Mouse (Mus musculus): Measurements from ENCODE around the gene Trim56. TPM values are rescaled to one million over a fixed set of nuclear protein-coding genes. Genes with fewer than 3 reads are reported as not detected.

Trim56 gene
- polyA plus RNA-seq, 1 experiment from 2014 or later, result 9.7 TPM

GRCm38 (mm10) chr5:137087410-137087809 lies 28.6 kb downstream of the Trim56 start:
- H3K4me1 ChIP-seq, result no peaks in the 10 kb centered on the region
- no peak overlapping the region for H3K4me2 ChIP-seq
- H3K9ac ChIP-seq, result no peak overlapping the region
- no peaks in the 10 kb centered on the region for H3K36me3 ChIP-seq
- H3K27ac ChIP-seq, result no peak overlapping the region
- H3K9me3 ChIP-seq, result no peaks in the 10 kb centered on the region
- H3K27me3 ChIP-seq (replicated peaks), result no peaks in the 10 kb centered on the region
- no peak overlapping the region for H3K4me3 ChIP-seq (replicated peaks)
- ATAC-seq (ENCODE audit: insufficient read depth, low FRiP score, low read depth), result no peak
- 88% methylated on average over 8 of the region's 8 CpGs for WGBS

- ATAC-seq (ENCODE audit: insufficient read depth, low FRiP score, low read depth), result no peak
Observed at GRCm38 (mm10) chr5:137085731-137086130, 30.3 kb downstream of the Trim56 start.

GRCm38 (mm10) chr5:137085021-137085420 lies 31.0 kb downstream of the Trim56 start:
- Histone ChIP-seq H3K4me1 (0 out of 2 replicates have a peak, but pooled peaks cover under 1% of the 10 kb centered on the region), H3K4me3 (replicated peaks) (no peak overlapping the region), H3K36me3 (no peaks in the 10 kb centered on the region), H3K27ac (no peak overlapping the region), H3K9ac (no peak overlapping the region), H3K9me3 (no peaks in the 10 kb centered on the region), H3K4me2 (no peak overlapping the region), H3K27me3 (replicated peaks) (no peaks in the 10 kb centered on the region)
- 74% methylated on average over 6 of the region's 6 CpGs for WGBS
- peak; percentile 78 for ATAC-seq (ENCODE audit: insufficient read depth, low FRiP score, low read depth)

More at GRCm38 (mm10) chr5:137085731-137086130, 30.3 kb downstream of the Trim56 start:
- Histone ChIP-seq H3K4me3 (replicated peaks) (no peak overlapping the region), H3K27ac (no peak overlapping the region), H3K4me1 (no peaks in the 10 kb centered on the region), H3K27me3 (replicated peaks) (no peaks in the 10 kb centered on the region), H3K36me3 (no peaks in the 10 kb centered on the region), H3K9ac (no peak overlapping the region), H3K9me3 (no peaks in the 10 kb centered on the region), H3K4me2 (no peak overlapping the region)
- WGBS, result 81% methylated on average over 3 of the region's 3 CpGs

GRCm38 (mm10) chr5:137083051-137083450 lies 33.0 kb downstream of the Trim56 start:
- Histone ChIP-seq H3K4me3 (replicated peaks) (no peak overlapping the region), H3K27me3 (replicated peaks) (no peaks in the 10 kb centered on the region), H3K27ac (no peak overlapping the region), H3K9ac (no peak overlapping the region), H3K4me2 (no peak overlapping the region), H3K9me3 (no peaks in the 10 kb centered on the region), H3K36me3 (no peaks in the 10 kb centered on the region), H3K4me1 (peaks cover 12% of the 10 kb centered on the region)
- no peak for ATAC-seq (ENCODE audit: insufficient read depth, low FRiP score, low read depth)
- WGBS, result 82% methylated on average over 4 of the region's 4 CpGs

GRCm38 (mm10) chr5:137079849-137080248 lies 36.2 kb downstream of the Trim56 start:
- no peak overlapping the region for H3K9ac ChIP-seq
- ATAC-seq (ENCODE audit: insufficient read depth, low FRiP score, low read depth), result no peak
- H3K9me3 ChIP-seq, result no peaks in the 10 kb centered on the region
- H3K27ac ChIP-seq, result peak overlapping the region; percentile 31; the same call in 1 of the 2 replicates
- no peaks in the 10 kb centered on the region for H3K36me3 ChIP-seq
- H3K27me3 ChIP-seq (replicated peaks), result no peaks in the 10 kb centered on the region
- no peak overlapping the region for H3K4me3 ChIP-seq (replicated peaks)
- no peak overlapping the region for H3K4me2 ChIP-seq
- H3K4me1 ChIP-seq, result peaks cover 20% of the 10 kb centered on the region
- WGBS, result 40% methylated on average over 5 of the region's 5 CpGs

GRCm38 (mm10) chr5:137078616-137079015 lies 37.4 kb downstream of the Trim56 start:
- no peak for ATAC-seq (ENCODE audit: insufficient read depth, low FRiP score, low read depth)
- Histone ChIP-seq H3K27me3 (replicated peaks) (no peaks in the 10 kb centered on the region), H3K9me3 (no peaks in the 10 kb centered on the region), H3K4me2 (no peak overlapping the region), H3K27ac (no peak overlapping the region; the same call in 1 of the 2 replicates), H3K36me3 (no peaks in the 10 kb centered on the region), H3K9ac (no peak overlapping the region), H3K4me1 (peaks cover 24% of the 10 kb centered on the region), H3K4me3 (replicated peaks) (no peak overlapping the region)
- 41% methylated on average over 6 of the region's 6 CpGs for WGBS

- H3K27ac ChIP-seq, result no peak overlapping the region
- ATAC-seq (ENCODE audit: insufficient read depth, low FRiP score, low read depth), result 0 out of 2 replicates have a peak, but pooled peaks have one; percentile 16
- WGBS, result 43% methylated on average over 14 of the region's 14 CpGs
- no peak overlapping the region for H3K4me3 ChIP-seq (replicated peaks)
- no peak overlapping the region for H3K9ac ChIP-seq
- no peaks in the 10 kb centered on the region for H3K9me3 ChIP-seq
- no peaks in the 10 kb centered on the region for H3K27me3 ChIP-seq (replicated peaks)
- no peaks in the 10 kb centered on the region for H3K36me3 ChIP-seq
- H3K4me1 ChIP-seq, result peaks cover 24% of the 10 kb centered on the region
- peak overlapping the region; percentile 9; the same call in 1 of the 2 replicates for H3K4me2 ChIP-seq
Observed at GRCm38 (mm10) chr5:137078041-137078440, 38.0 kb downstream of the Trim56 start.

- no peak overlapping the region for H3K9ac ChIP-seq
- no peak overlapping the region for H3K4me2 ChIP-seq
- ATAC-seq (ENCODE audit: insufficient read depth, low FRiP score, low read depth), result no peak
- H3K27me3 ChIP-seq (replicated peaks), result no peaks in the 10 kb centered on the region
- 79% methylated on average over 7 of the region's 7 CpGs for WGBS
- H3K4me3 ChIP-seq (replicated peaks), result no peak overlapping the region
- H3K9me3 ChIP-seq, result no peaks in the 10 kb centered on the region
- no peaks in the 10 kb centered on the region for H3K36me3 ChIP-seq
- peak overlapping the region; percentile 81; the same call in 1 of the 2 replicates for H3K27ac ChIP-seq
- peaks cover 31% of the 10 kb centered on the region for H3K4me1 ChIP-seq
Observed at GRCm38 (mm10) chr5:137077187-137077586, 38.8 kb downstream of the Trim56 start.

- Histone ChIP-seq H3K4me2 (no peak overlapping the region), H3K4me3 (replicated peaks) (no peak overlapping the region), H3K27me3 (replicated peaks) (no peaks in the 10 kb centered on the region), H3K9me3 (no peaks in the 10 kb centered on the region), H3K4me1 (peaks cover 35% of the 10 kb centered on the region), H3K36me3 (no peaks in the 10 kb centered on the region), H3K9ac (no peak overlapping the region), H3K27ac (peak overlapping the region; percentile 81)
- ATAC-seq (ENCODE audit: insufficient read depth, low FRiP score, low read depth), result peak; percentile 23; the same call in 1 of the 2 replicates
- 36% methylated on average over 11 of the region's 12 CpGs for WGBS
Observed at GRCm38 (mm10) chr5:137076191-137076930, 39.6 kb downstream of the Trim56 start.

GRCm38 (mm10) chr5:137075726-137076125 lies 40.3 kb downstream of the Trim56 start:
- H3K27ac ChIP-seq, result peak overlapping the region; percentile 81
- no peaks in the 10 kb centered on the region for H3K27me3 ChIP-seq (replicated peaks)
- no peaks in the 10 kb centered on the region for H3K9me3 ChIP-seq
- no peak overlapping the region for H3K4me3 ChIP-seq (replicated peaks)
- H3K4me1 ChIP-seq, result peaks cover 35% of the 10 kb centered on the region
- WGBS, result 60% methylated on average over 6 of the region's 6 CpGs
- no peaks in the 10 kb centered on the region for H3K36me3 ChIP-seq
- no peak overlapping the region for H3K4me2 ChIP-seq
- ATAC-seq (ENCODE audit: insufficient read depth, low FRiP score, low read depth), result no peak
- no peak overlapping the region for H3K9ac ChIP-seq

GRCm38 (mm10) chr5:137074191-137074651 lies 41.8 kb downstream of the Trim56 start:
- Histone ChIP-seq H3K9ac (no peak overlapping the region), H3K4me3 (replicated peaks) (no peak overlapping the region), H3K4me2 (no peak overlapping the region), H3K4me1 (peaks cover 31% of the 10 kb centered on the region), H3K27ac (no peak overlapping the region), H3K27me3 (replicated peaks) (no peaks in the 10 kb centered on the region), H3K9me3 (no peaks in the 10 kb centered on the region), H3K36me3 (no peaks in the 10 kb centered on the region)
- 27% methylated on average over 6 of the region's 6 CpGs for WGBS
- no peak for ATAC-seq (ENCODE audit: insufficient read depth, low FRiP score, low read depth)

GRCm38 (mm10) chr5:137073141-137073540 lies 42.9 kb downstream of the Trim56 start:
- no peaks in the 10 kb centered on the region for H3K9me3 ChIP-seq
- H3K4me2 ChIP-seq, result no peak overlapping the region
- no peaks in the 10 kb centered on the region for H3K36me3 ChIP-seq
- peak overlapping the region; percentile 80; the same call in 1 of the 2 replicates for H3K27ac ChIP-seq
- WGBS, result 91% methylated on average over 8 of the region's 8 CpGs
- no peak overlapping the region for H3K9ac ChIP-seq
- H3K4me3 ChIP-seq (replicated peaks), result no peak overlapping the region
- peaks cover 23% of the 10 kb centered on the region for H3K4me1 ChIP-seq
- no peaks in the 10 kb centered on the region for H3K27me3 ChIP-seq (replicated peaks)
- no peak for ATAC-seq (ENCODE audit: insufficient read depth, low FRiP score, low read depth)
